Mouse (Mus musculus) ZHBTc4 (cell line): ENCODE measurements around the gene Mug1.
"Not testable (repeated sequence)": the region's sequence is repeated elsewhere in the genome, so short reads cannot be mapped to it uniquely, and the experiment has no call there.

Experiments
- DNase-seq: peaks from one replicate; pipeline ENCODE4 v3.0.0-alpha.2; 2011; ENCODE audit warnings: low read depth, low spot score

Mug1 gene

GRCm38 (mm10) chr6:121838271-121838670 lies at the start of gene Mug1:
Gene Mug1, plus strand, starts transcription at chr6:121838541.
- not testable (repeated sequence) for DNase-seq

GRCm38 (mm10) chr6:121828034-121828433 lies 10.3 kb upstream of the Mug1 start:
- DNase-seq: no peak

- DNase-seq: no peak
Measured at GRCm38 (mm10) chr6:121836361-121836760, 2.0 kb upstream of the Mug1 start.

- no peak for DNase-seq
Measured at GRCm38 (mm10) chr6:121848378-121848777, 10.0 kb downstream of the Mug1 start.
